9 mouse cellular contexts compared by ENCODE assay signal in the genomic region with DNA sequence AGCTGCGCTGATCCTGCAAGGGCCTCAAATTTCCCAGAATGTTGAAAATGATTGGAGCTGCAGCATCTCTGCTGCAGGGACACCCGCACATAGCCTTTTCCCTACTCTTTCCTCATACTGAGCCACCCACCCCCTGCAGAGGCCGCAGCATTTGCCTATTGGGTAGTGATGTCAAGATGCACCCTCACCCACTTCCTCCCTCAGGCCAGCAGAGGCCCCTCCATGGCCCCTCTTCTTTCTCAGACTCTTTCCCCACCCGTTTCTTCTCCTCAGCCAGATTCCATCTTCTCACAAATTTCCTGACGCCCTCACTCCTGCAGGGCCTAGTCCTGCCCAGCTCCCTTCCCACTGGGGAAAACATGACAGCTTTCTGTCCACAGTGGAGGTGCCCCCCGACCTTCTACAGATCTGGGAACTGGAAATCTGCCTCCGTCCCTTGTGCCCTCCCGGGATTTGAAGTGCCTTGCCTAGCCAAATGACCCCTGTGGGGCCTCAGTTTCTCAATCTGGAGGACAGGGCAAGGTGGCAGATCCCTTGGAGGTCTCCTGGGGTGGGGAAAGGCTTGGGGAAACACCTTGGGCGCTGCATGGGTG. TPM values are rescaled to one million over a fixed set of nuclear protein-coding genes. Genes with fewer than 3 reads are reported as not detected.
DNase-seq lines count a peak whose midpoint lies in the region; ATAC-seq lines count a peak whose summit lies in the region.
"Had no signal": no experiment of that assay in that cellular context is flagged by ENCODE, and none has a peak within 500 bp of the region (broad histone marks: within the 10 kb centered on the region; RNA-seq: fewer than 3 reads in every experiment).

No protein-coding gene starts in this region.

- ATAC-seq in heart, embryonic 14.5 days (ENCODE audit: insufficient number of reproducible peaks, insufficient read depth, low FRiP score, low read depth) = no peak
- no peak for ATAC-seq in hindbrain, embryonic 14.5 days (ENCODE audit: low FRiP score)
- ATAC-seq in midbrain, embryonic 14.5 days (ENCODE audit: low FRiP score, low TSS enrichment) = no peak
- no peak for ATAC-seq in inflammation-experienced regulatory T-cells, adult 6 months

- peaks cover 28% of the 10 kb centered on the region; the same call in 1 of the 2 replicates for H3K27me3 ChIP-seq in heart, embryonic 14.5 days (ENCODE audit: control insufficient read depth, insufficient read depth, low read length)
- peaks cover 19% of the 10 kb centered on the region for H3K27me3 ChIP-seq in hindbrain, embryonic 14.5 days (ENCODE audit: control insufficient read depth, insufficient read depth, low read length)
- peaks cover 18% of the 10 kb centered on the region for H3K27me3 ChIP-seq in midbrain, embryonic 14.5 days (ENCODE audit: control insufficient read depth, insufficient read depth, low read length)

- DNase-seq in heart, adult 18-20 months = no peak
- DNase-seq in hindbrain, embryonic 14.5 days (ENCODE audit: low spot score) = no peak
- no peak for DNase-seq in midbrain, embryonic 14.5 days
- DNase-seq in adrenal gland, adult 2 months = no peak
- no peak for DNase-seq in layer of hippocampus, postnatal 25 days (ENCODE audit: extremely low spot score in 1 of 2, low spot score in 1 of 2)

- no peaks in the 10 kb centered on the region for H3K9me3 ChIP-seq in heart, embryonic 14.5 days (ENCODE audit: control insufficient read depth, low read length)
- H3K9me3 ChIP-seq in hindbrain, embryonic 14.5 days (ENCODE audit: control insufficient read depth, low read length) = no peaks in the 10 kb centered on the region
- no peaks in the 10 kb centered on the region for H3K9me3 ChIP-seq in midbrain, embryonic 14.5 days (ENCODE audit: control insufficient read depth, low read length)

- no peak overlapping the region for H3K27ac ChIP-seq in heart, embryonic 14.5 days (replicated peaks in 1 of 2; ENCODE audit: control insufficient read depth in 1 of 2, insufficient read depth in 1 of 2, low read depth in 2 of 2, low read length in 2 of 2)
- H3K27ac ChIP-seq in brown adipose tissue, adult 24 weeks (replicated peaks; ENCODE audit: low read depth, low read length) = no peak overlapping the region
- no peak overlapping the region for H3K27ac ChIP-seq in hindbrain, embryonic 14.5 days
- H3K27ac ChIP-seq in midbrain, embryonic 14.5 days (replicated peaks; ENCODE audit: low read depth, low read length) = no peak overlapping the region

- H3K4me1 ChIP-seq in heart, embryonic 14.5 days (ENCODE audit: control insufficient read depth in 2 of 2, insufficient read depth in 2 of 2, low read length in 2 of 2) = peaks cover 4% of the 10 kb centered on the region in 2 experiments; a peak in 2 of 4 replicates
- H3K4me1 ChIP-seq in brown adipose tissue, adult 24 weeks (ENCODE audit: control insufficient read depth, insufficient read depth, insufficient read length, low read length) = no peaks in the 10 kb centered on the region
- no peaks in the 10 kb centered on the region for H3K4me1 ChIP-seq in hindbrain, embryonic 14.5 days (replicated peaks; ENCODE audit: control insufficient read depth, insufficient read depth, low read length)
- H3K4me1 ChIP-seq in midbrain, embryonic 14.5 days (ENCODE audit: control insufficient read depth, insufficient read depth, low read length) = 0 out of 2 replicates have a peak, but pooled peaks cover 2% of the 10 kb centered on the region

- no peak overlapping the region for H3K9ac ChIP-seq in heart, embryonic 14.5 days (ENCODE audit: low read length)
- H3K9ac ChIP-seq in hindbrain, embryonic 14.5 days = peak overlapping the region; percentile 26; the same call in 1 of the 2 replicates
- no peak overlapping the region; the same call in 1 of the 2 replicates for H3K9ac ChIP-seq in midbrain, embryonic 14.5 days (replicated peaks; ENCODE audit: low read length)

- peak overlapping the region; percentile 29 to 40; a peak in 3 of 4 replicates for H3K4me3 ChIP-seq in heart, embryonic 14.5 days (ENCODE audit: control insufficient read depth in 1 of 2, insufficient read depth in 1 of 2, low read depth in 1 of 2, low read length in 2 of 2)
- H3K4me3 ChIP-seq in brown adipose tissue, adult 24 weeks (ENCODE audit: insufficient read depth, low read depth, low read length) = peak overlapping the region; percentile 35; the same call in 1 of the 2 replicates
- H3K4me3 ChIP-seq in hindbrain, embryonic 14.5 days (replicated peaks; ENCODE audit: low read length) = peak overlapping the region; percentile 28
- peak overlapping the region; percentile 29 for H3K4me3 ChIP-seq in midbrain, embryonic 14.5 days (replicated peaks; ENCODE audit: low read depth, low read length)

- H3K4me2 ChIP-seq in heart, embryonic 14.5 days (ENCODE audit: low read length) = peak overlapping the region; percentile 79
- peak overlapping the region; percentile 59 for H3K4me2 ChIP-seq in hindbrain, embryonic 14.5 days (replicated peaks)
- H3K4me2 ChIP-seq in midbrain, embryonic 14.5 days (ENCODE audit: low read length) = peak overlapping the region; percentile 54

- H3K36me3 ChIP-seq in heart, embryonic 14.5 days (ENCODE audit: control insufficient read depth, insufficient read depth, low read length) = no peaks in the 10 kb centered on the region
- no peaks in the 10 kb centered on the region for H3K36me3 ChIP-seq in hindbrain, embryonic 14.5 days (replicated peaks; ENCODE audit: control insufficient read depth, insufficient read depth)
- H3K36me3 ChIP-seq in midbrain, embryonic 14.5 days (ENCODE audit: control insufficient read depth, insufficient read depth, low read length) = no peaks in the 10 kb centered on the region

- 44% methylated on average over 9 of the region's 9 CpGs for WGBS in heart, embryonic 14.5 days
- WGBS in hindbrain, embryonic 14.5 days = 38% methylated on average over 9 of the region's 9 CpGs
- WGBS in midbrain, embryonic 14.5 days = 38% methylated on average over 9 of the region's 9 CpGs

RNA-seq across cellular contexts. Expression of gene Il13, which starts 1.2 kb away (rescaled TPM):
- polyA plus RNA-seq in heart, embryonic 14.5 days (2014; fragmentation: Nextera tagmentation; extraction: Ambion mirVana) = not detected in 2 replicates
- not detected for total RNA-seq in heart, adult 18-20 months (2021)
- not detected in 2 replicates for polyA plus RNA-seq in brown adipose tissue, adult 24 weeks (2012; ENCODE audit: insufficient read depth, insufficient read length, missing spikeins)
- not detected in 2 replicates for polyA plus RNA-seq in hindbrain, embryonic 14.5 days (2014; fragmentation: Nextera tagmentation; extraction: Ambion mirVana)
- polyA plus RNA-seq in midbrain, embryonic 14.5 days (2014; fragmentation: Nextera tagmentation; extraction: Ambion mirVana) = not detected in 2 replicates
- not detected for total RNA-seq in adrenal gland, adult 2 months (2021)
- not detected in 2 replicates for polyA plus RNA-seq in adrenal gland, adult 2 months (2012; rRNA removed)
- total RNA-seq in layer of hippocampus, postnatal 25 days (2021) = not detected
- polyA plus RNA-seq in inflammation-experienced regulatory T-cells, adult 6 months (2017; shearing (Covaris generic)) = not detected
- total RNA-seq: layer of hippocampus, postnatal 14 days had no signal

RNA-seq across cellular contexts. Expression of gene Il4, which starts 17.2 kb away (rescaled TPM):
- 0.53 and 1.5 TPM in 2 replicates for polyA plus RNA-seq in heart, embryonic 14.5 days (2014; fragmentation: Nextera tagmentation; extraction: Ambion mirVana)
- total RNA-seq in heart, adult 18-20 months (2021) = not detected
- not detected in 2 replicates for polyA plus RNA-seq in brown adipose tissue, adult 24 weeks (2012; ENCODE audit: insufficient read depth, insufficient read length, missing spikeins)
- 8.3 and 8.5 TPM in 2 replicates for polyA plus RNA-seq in hindbrain, embryonic 14.5 days (2014; fragmentation: Nextera tagmentation; extraction: Ambion mirVana)
- polyA plus RNA-seq in midbrain, embryonic 14.5 days (2014; fragmentation: Nextera tagmentation; extraction: Ambion mirVana) = 8.8 and 10.9 TPM in 2 replicates
- not detected for total RNA-seq in adrenal gland, adult 2 months (2021)
- not detected in 2 replicates for polyA plus RNA-seq in adrenal gland, adult 2 months (2012; rRNA removed)
- not detected for total RNA-seq in layer of hippocampus, postnatal 25 days (2021)
- 10 to 100 TPM in 2 of 3 experiments, 1 to 10 TPM in 1; 3.1 to 26.5 (median 14.7) TPM for polyA plus RNA-seq in inflammation-experienced regulatory T-cells, adult 6 months (2017; shearing (Covaris generic))
- total RNA-seq: layer of hippocampus, postnatal 14 days had no signal
